Mouse (Mus musculus): ENCODE data around the gene Ncoa5.

- TF ChIP-seq CTCF (IDR thresholded peaks at IDR 0.05) = no peak
- no peak; the same call in 1 of the 2 replicates for TF ChIP-seq EP300 (IDR thresholded peaks at IDR 0.05)
Measured at GRCm38 (mm10) chr2:165061638-165062433, 27.2 kb upstream of the Ncoa5 start.

Data from lung, postnatal 0 days (tissue).